Mouse (Mus musculus) heart, postnatal 25 days (tissue): ENCODE measurements at regions not wholly inside any gene's neighbourhood (a gene's known extent, or its start where the extent isn't known, plus 50 kb on each side); places are given as distances from the start of the nearest gene placed in this dataset.

Experiments used
- DNase-seq: peaks from one replicate; pipeline ENCODE4 v3.0.0; 2022; ENCODE audit warnings: low spot score
- intact Hi-C: fragments of 180-260 bp; cut with DNase I; formaldehyde crosslinking; loops from one replicate; pipeline ENCODE4 v1.15.1; 2025

GRCm38 (mm10) chr14:76805151-76805785 is 231.3 kb upstream of the Ccdc122 start:
- intact Hi-C loops = no loop called here
- DNase-seq = no peak

GRCm38 (mm10) chr14:76804447-76805150 is 232.0 kb upstream of the Ccdc122 start:
- intact Hi-C loops = no loop called here
- DNase-seq = no peak

- no peak for DNase-seq
- intact Hi-C loops = no loop called here
These were observed 236.4 kb upstream of the Ccdc122 start for GRCm38 (mm10) chr14:76800181-76800580.

GRCm38 (mm10) chr14:76799741-76800140 is 236.8 kb upstream of the Ccdc122 start:
- intact Hi-C loops = no loop called here

GRCm38 (mm10) chr14:76798925-76799428 is 237.6 kb upstream of the Ccdc122 start:
- DNase-seq = no peak
- intact Hi-C loops = no loop called here

More at GRCm38 (mm10) chr14:76799741-76800140, 236.8 kb upstream of the Ccdc122 start:
- DNase-seq = no peak

- DNase-seq = no peak
- intact Hi-C loops = no loop called here
These were observed 238.1 kb upstream of the Ccdc122 start for GRCm38 (mm10) chr14:76798488-76798887.

GRCm38 (mm10) chr14:76797518-76797917 is 239.1 kb upstream of the Ccdc122 start:
- intact Hi-C loops = no loop called here
- DNase-seq = no peak

- intact Hi-C loops = no loop called here
- DNase-seq = no peak
These were observed 235.3 kb upstream of the Serp2 start for GRCm38 (mm10) chr14:76791811-76792571.

- DNase-seq = no peak
- intact Hi-C loops = loop anchor here (5.0 kb wide), 1 partner anchor 88 kb away; no protein-coding TSS in a partner anchor
These were observed 232.7 kb upstream of the Serp2 start for GRCm38 (mm10) chr14:76789376-76789775.

- peak; percentile 36 for DNase-seq
- intact Hi-C loops = loop anchor here (5.0 kb wide), 1 partner anchor 90 kb away; no protein-coding TSS in a partner anchor
These were observed 230.9 kb upstream of the Serp2 start for GRCm38 (mm10) chr14:76787601-76788000.

GRCm38 (mm10) chr14:76786214-76786613 is 229.5 kb upstream of the Serp2 start:
- DNase-seq = no peak

GRCm38 (mm10) chr14:76781524-76781880 is 224.8 kb upstream of the Serp2 start:
- intact Hi-C loops = no loop called here
- DNase-seq = no peak

More at GRCm38 (mm10) chr14:76786214-76786613, 229.5 kb upstream of the Serp2 start:
- intact Hi-C loops = loop anchor here (5.0 kb wide), 1 partner anchor 91 kb away; no protein-coding TSS in a partner anchor

- intact Hi-C loops = no loop called here
These were observed 224.2 kb upstream of the Serp2 start for GRCm38 (mm10) chr14:76780572-76781523.

GRCm38 (mm10) chr14:76778541-76779399 is 222.1 kb upstream of the Serp2 start:
- DNase-seq = no peak
- intact Hi-C loops = loop anchor here (5.0 kb wide), 1 partner anchor 94 kb away; no protein-coding TSS in a partner anchor

More at GRCm38 (mm10) chr14:76780572-76781523, 224.2 kb upstream of the Serp2 start:
- no peak for DNase-seq

GRCm38 (mm10) chr14:76775387-76775924 is 218.8 kb upstream of the Serp2 start:
- intact Hi-C loops = loop anchor here (5.0 kb wide), 1 partner anchor 97 kb away; no protein-coding TSS in a partner anchor
- DNase-seq = no peak

GRCm38 (mm10) chr14:76772781-76773438 is 216.2 kb upstream of the Serp2 start:
- no peak for DNase-seq
- intact Hi-C loops = no loop called here

- intact Hi-C loops = no loop called here
- DNase-seq = no peak
These were observed 213.4 kb upstream of the Serp2 start for GRCm38 (mm10) chr14:76770106-76770505.
